Mouse (Mus musculus) liver, adult (tissue): ENCODE results near the gene Dkkl1.

Experiments
- GATA4 ChIP-seq: IDR thresholded peaks from 2 replicates; pipeline ENCODE4 v1.6.1; 2014; ENCODE audit warnings: mild to moderate bottlenecking, low read length; ENCODE audit not compliant: insufficient replicate concordance

Gene Dkkl1

DNA sequence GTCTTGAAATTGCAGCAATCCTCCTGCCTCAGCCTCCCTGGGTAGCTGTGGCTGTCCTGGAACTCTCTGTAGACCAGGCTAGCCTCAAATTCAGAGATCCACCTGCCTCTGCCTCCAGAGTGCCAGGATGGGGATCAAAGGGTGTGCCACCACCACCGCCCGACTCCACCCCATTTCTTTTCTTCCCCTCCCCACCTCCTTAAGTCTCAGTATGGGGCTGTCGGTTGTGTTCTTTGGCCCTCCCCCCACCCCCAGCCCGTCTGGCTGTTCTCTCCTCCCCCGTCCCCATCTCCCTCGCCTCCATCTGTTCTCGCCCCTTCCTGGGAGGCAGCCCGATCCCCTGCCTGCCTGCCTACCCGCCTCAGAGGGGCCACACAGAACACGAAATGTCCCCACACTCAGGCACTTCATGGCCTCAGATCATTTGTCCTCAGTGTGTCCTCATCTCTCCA is 45.0 kb downstream of the Dkkl1 start:
- TF ChIP-seq GATA4 = no peak

DNA sequence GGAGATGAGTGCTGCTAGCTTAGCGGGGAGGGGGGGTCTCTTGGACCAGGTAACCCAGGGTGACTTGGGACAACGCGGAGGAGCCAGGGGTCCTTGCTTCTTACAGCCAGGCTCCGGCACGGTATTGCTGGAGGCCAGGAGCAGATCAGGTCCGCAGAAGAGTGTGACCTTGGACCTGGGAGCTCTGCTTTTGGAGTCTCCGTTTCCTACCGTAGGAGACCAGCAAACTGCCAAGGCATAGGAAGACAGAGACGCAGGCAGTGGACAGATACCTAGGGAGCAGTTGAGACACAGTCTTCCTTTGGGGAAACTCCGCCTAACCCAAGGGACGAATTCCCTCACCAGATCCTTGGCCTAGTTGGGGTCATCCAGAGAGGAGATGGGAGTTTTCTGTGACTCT is 46.2 kb downstream of the Dkkl1 start:
- no peak for TF ChIP-seq GATA4

DNA sequence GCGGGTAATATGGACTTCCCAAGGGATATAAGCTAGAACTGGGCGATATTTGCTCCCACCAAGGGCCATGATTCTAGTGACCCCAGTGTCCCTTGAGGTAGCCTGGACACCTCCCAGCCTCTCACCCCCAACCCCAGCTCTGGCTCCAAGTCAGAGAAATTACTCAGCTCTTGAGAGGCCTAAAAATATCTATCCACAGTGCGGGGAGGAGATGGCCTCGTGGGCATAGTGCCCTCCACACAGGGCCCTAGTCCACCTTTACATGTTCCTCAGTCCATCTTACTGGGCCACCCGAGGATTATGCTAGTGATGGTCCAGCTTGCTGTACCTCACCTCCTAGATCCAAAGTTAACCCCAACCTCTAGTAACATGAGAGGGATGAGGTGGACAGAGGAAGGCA is 47.1 kb downstream of the Dkkl1 start:
- TF ChIP-seq GATA4 = no peak

DNA sequence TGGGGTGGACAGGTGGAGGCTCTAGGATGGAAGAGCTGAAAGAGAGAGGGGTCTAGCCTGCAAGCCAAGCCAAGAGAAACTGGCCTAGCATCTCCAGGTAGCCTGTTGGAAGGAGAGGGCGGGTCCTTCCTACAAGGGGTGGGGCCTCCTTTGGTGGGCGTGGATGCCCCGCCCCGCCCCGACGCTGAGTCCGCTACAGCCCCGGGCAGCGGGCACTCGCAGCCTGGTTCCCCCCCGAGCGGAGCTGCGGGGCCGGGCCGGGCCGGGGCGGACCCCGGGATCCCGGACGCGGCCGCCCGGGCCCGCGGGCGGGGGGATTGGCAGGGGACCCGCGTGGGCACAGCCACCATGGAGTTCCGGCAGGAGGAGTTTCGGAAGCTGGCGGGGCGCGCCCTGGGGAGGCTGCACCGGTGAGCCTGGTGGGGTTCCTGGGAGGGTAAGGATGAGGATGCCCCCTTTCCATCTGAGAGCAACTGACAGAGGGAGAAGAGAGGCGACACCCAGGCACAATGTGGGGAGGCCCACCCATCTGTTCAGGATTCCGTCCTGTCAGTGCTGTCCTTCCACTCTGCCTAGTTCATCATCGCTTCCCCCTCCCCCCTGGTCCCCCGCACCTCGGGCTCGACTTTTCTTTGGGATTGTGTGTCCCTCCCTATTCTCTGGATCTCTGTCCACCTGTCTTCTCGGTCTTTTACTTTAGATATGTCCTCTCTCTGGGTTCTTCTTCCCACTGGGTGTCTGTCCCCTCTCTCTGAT is 48.0 kb downstream of the Dkkl1 start, which contains the start of gene Slc17a7:
Gene Slc17a7 (plus strand): TSS at position 215 of the 756 bp plus-strand sequence.
- no peak for TF ChIP-seq GATA4

DNA sequence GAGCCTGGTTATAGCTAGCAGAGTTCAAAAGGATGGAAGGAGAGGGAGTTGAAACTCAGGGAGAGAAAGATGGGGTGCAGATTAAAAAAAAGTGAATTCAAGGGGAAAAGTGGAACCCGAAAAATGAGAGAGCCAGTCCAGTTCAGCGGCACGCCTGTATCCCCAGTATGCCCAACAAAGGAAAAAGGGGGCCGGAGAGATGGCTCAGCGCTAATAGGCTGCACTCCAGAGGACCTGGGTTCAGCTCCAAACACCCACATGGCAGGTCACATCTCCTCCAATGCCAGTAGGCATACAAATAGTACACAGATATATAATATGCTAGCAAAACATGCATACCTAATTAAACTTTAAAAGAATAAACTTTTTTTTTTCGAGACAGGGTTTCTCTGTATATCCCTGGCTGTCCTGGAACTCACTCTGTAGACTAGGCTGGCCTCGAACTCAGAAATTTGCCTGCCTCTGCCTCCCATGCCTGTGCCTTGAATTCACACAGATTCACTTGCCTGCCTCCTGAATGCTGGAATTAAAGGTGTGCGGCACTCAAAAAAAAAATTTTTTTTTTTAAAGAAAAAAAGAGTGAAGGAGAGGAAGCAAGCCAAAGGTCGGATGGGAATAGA is 48.8 kb downstream of the Dkkl1 start:
- no peak for TF ChIP-seq GATA4

DNA sequence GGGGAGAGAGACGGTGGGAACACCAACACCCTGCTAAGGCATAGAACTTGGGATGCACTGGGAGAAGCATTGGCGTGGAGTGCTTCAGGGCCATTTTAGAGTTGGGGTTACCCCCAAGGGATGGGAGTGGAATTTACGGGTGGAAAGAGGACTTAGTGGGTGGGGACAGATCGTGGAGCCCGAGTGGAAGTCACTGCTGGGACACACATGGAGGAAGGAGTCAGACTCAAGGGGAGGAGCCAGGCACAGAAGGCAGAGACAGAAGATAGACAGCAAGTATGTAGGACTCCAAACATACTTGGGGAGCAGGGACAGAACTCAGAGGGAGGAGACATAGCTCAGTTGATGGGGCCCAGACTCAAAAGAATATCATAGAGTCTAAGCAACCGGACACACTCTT is 49.4 kb downstream of the Dkkl1 start:
- no peak for TF ChIP-seq GATA4

DNA sequence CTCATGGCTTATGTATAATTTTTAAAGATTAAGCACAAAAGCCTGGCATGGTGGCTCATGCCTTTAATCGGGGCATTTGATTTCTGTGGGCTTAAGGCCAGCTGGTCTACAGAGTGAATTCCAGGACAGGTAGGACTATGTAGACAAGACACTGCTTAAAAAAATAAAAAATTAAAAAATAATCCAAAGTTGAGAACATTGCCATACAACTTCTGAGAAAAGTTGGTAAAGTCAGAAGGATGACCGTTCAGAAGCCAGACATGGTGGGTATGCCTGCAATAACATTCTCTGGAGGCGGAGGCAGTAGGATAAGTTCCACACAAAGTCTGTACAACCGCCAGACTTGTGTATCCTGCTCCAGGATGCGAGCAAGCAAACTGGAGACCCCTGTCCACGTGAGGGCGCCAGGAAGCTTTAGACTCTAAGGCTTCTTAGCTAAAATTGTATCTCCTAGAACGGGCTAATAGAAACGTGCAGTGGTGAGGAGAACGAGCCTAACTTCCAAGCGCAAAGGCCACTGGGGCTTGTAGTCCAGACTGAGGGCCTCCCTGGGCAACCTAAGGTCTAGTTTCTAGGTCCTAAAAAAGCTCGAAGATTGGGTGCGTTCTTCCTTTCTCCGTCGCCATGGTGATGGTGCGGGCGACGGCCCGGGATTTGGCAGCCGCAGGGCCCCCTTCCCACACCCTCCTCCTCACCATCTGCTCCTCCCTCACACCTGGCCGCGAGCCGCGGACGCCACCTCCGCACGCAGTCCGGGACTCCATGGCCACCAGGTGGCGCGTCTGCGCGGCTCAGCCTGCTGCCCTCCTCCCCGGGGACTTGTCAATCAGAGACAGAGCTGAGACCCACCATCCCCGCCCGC is 50.1 kb downstream of the Dkkl1 start:
- TF ChIP-seq GATA4 = no peak

DNA sequence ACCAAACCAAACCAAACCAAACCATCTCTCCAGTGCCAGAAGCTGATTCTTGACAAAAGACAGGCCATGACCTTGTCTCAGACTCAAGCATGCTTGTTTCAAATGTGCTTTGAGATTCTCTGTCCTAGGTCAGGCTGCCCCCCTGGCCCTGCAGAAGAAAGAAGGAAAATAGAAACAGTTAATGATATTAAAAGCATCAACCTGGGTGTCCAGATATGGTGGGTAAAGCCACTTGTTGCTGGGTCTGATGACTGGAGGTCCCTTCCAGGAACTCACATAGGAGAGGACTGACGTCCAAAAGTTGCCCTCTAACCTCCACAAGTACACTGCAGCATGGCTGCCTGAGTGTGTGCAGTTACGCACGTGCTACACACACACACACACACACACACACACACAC is 51.1 kb downstream of the Dkkl1 start:
- TF ChIP-seq GATA4 = no peak

DNA sequence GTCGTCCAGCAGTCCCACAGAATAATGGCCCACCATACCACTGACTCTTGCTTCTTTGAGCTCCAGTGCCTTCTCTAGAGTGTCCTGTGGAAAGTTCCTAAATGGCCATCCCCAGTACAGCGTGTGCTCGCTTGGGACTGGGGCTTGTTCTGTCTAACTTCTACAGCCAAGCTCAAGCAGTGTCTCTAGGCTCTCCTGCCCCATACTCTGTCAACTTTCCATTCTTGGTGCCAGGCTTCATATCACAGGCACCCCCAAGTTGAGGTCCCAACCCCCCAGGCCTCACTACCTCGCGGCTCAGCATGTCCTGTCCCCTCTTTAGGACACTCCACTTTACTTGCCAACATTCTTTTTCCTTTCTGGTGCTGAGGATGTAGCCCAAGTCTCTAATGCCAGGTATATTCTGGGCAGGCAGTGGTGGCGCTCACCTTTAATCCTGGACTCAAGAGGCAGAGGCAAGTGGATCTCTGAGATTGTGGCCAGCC is 51.6 kb downstream of the Dkkl1 start:
- TF ChIP-seq GATA4 = no peak

DNA sequence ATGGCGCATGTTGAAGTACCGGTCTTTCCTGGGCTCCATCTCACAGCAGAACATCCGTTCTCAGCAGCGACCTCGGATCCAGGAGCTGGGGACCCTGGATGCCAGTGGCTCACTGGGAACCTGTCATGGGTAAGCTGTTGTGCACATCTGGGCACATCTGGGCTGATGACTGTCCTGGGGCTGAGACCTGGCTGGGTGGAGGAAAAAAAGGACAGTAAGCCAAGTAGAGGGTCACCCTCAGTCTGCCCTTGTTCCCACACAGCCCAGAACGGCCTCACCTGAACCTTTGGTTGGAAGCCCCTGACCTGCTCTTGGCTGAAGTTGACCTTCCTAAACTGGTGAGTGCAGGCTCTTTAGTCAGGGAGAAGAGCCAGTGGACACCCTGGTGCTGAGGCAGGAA is 53.0 kb downstream of the Dkkl1 start:
- no peak for TF ChIP-seq GATA4
